Mouse (Mus musculus) MEL (cell line): ENCODE data around the gene Ccdc116. TPM values are rescaled to one million over a fixed set of nuclear protein-coding genes. Genes with fewer than 3 reads are reported as not detected.

Experiments used
- DNase-seq: peaks from one replicate; pipeline ENCODE4 v3.0.0; 2011; ENCODE audit warnings: low read depth, low spot score
- H3K27ac ChIP-seq: 2 replicates; pipeline ENCODE4 v1.5.1; 2012; ENCODE audit warnings: low read depth, mild to moderate bottlenecking, control low read depth, low read length, moderate library complexity; ENCODE audit not compliant: control insufficient read depth
- H3K27me3 ChIP-seq, 2 experiments: fragments of 150-350 bp in 1 of 2; sonication (generic) in 1 of 2; 2 replicates each; pipeline ENCODE4 v1.6.1; 2012; ENCODE audit warnings: low read length in 2 of 2, mild to moderate bottlenecking in 2 of 2, improper control_type of control experiment in 1 of 2, moderate library complexity in 1 of 2; ENCODE audit not compliant: insufficient read depth in 2 of 2, control insufficient read depth in 1 of 2
- H3K36me3 ChIP-seq, 2 experiments: 2 replicates each; pipeline ENCODE4 v1.6.1; 2012 to 2014; ENCODE audit warnings: low read length in 2 of 2, improper control_type of control experiment in 1 of 2, inconsistent platforms in 1 of 2, mild to moderate bottlenecking in 1 of 2; ENCODE audit not compliant: insufficient read depth in 2 of 2, control insufficient read depth in 1 of 2
- H3K4me1 ChIP-seq, 2 experiments: fragments of 150-350 bp in 1 of 2; sonication (generic) in 1 of 2; 2 replicates each; pipeline ENCODE4 v1.6.1; 2012; ENCODE audit warnings: low read length in 2 of 2, improper control_type of control experiment in 1 of 2, mild to moderate bottlenecking in 1 of 2; ENCODE audit not compliant: insufficient read depth in 2 of 2, control insufficient read depth in 1 of 2
- H3K4me3 ChIP-seq, 2 experiments: fragments of 150-350 bp in 1 of 2; sonication (generic) in 1 of 2; 2 replicates each; pipeline ENCODE4 v1.5.1; 2012; ENCODE audit warnings: low read depth in 2 of 2, low read length in 2 of 2, mild to moderate bottlenecking in 2 of 2, moderate library complexity in 2 of 2, control low read depth in 1 of 2, improper control_type of control experiment in 1 of 2; ENCODE audit not compliant: control insufficient read depth in 1 of 2, insufficient read depth in 1 of 2
- H3K79me2 ChIP-seq: 2 replicates; pipeline ENCODE4 v1.6.1; 2012; ENCODE audit warnings: mild to moderate bottlenecking, low read length, moderate library complexity; ENCODE audit not compliant: control insufficient read depth, poor library complexity, insufficient read depth
- H3K9ac ChIP-seq: 2 replicates; pipeline ENCODE4 v1.6.1; 2012; ENCODE audit warnings: low read depth, mild to moderate bottlenecking, control low read depth, low read length, moderate library complexity; ENCODE audit not compliant: control insufficient read depth, poor library complexity, severe bottlenecking
- H3K9me3 ChIP-seq: fragments of 150-350 bp; sonication (generic); replicated peaks from 2 replicates; pipeline ENCODE4 v1.6.1; 2012; ENCODE audit warnings: mild to moderate bottlenecking, low read length, improper control_type of control experiment, moderate library complexity; ENCODE audit not compliant: insufficient read depth
- CHD1 ChIP-seq: IDR thresholded peaks from 2 replicates; pipeline ENCODE4 v1.6.1; 2012; ENCODE audit warnings: low read depth, mild to moderate bottlenecking, inconsistent platforms, low read length, improper control_type of control experiment
- CHD2 ChIP-seq: IDR thresholded peaks from 2 replicates; pipeline ENCODE4 v1.6.1; 2011; ENCODE audit warnings: low read length, improper control_type of control experiment
- ELF1 ChIP-seq: IDR thresholded peaks from 2 replicates; pipeline ENCODE4 v1.6.1; 2014; ENCODE audit warnings: low read depth, mild to moderate bottlenecking, inconsistent platforms, low read length, improper control_type of control experiment, moderate library complexity
- EP300 ChIP-seq, 2 experiments: IDR thresholded peaks; 2 replicates each; pipeline ENCODE4 v1.6.1; 2011; ENCODE audit warnings: improper control_type of control experiment in 2 of 2, low read length in 2 of 2, low read depth in 1 of 2, mild to moderate bottlenecking in 1 of 2
- ETS1 ChIP-seq: IDR thresholded peaks from 2 replicates; pipeline ENCODE4 v1.6.1; 2012; ENCODE audit warnings: low read depth, mild to moderate bottlenecking, inconsistent platforms, low read length, improper control_type of control experiment, moderate library complexity
- GABPA ChIP-seq: IDR thresholded peaks from 2 replicates; pipeline ENCODE4 v1.6.1; 2012; ENCODE audit warnings: low read depth, mild to moderate bottlenecking, inconsistent platforms, low read length, improper control_type of control experiment, moderate library complexity
- HCFC1 ChIP-seq: IDR thresholded peaks from 2 replicates; pipeline ENCODE4 v1.6.1; 2012; ENCODE audit warnings: low read depth, mild to moderate bottlenecking, inconsistent platforms, low read length, improper control_type of control experiment, moderate library complexity
- MAFK ChIP-seq: IDR thresholded peaks from 2 replicates; pipeline ENCODE4 v1.6.1; 2011; ENCODE audit warnings: low read depth, mild to moderate bottlenecking, low read length, improper control_type of control experiment, borderline replicate concordance
- MAZ ChIP-seq: IDR thresholded peaks from 2 replicates; pipeline ENCODE4 v1.6.1; 2012; ENCODE audit warnings: low read depth, mild to moderate bottlenecking, inconsistent platforms, low read length, improper control_type of control experiment
- MEF2A ChIP-seq: IDR thresholded peaks from 2 replicates; pipeline ENCODE4 v1.6.1; 2014; ENCODE audit warnings: low read depth, mild to moderate bottlenecking, inconsistent platforms, low read length, improper control_type of control experiment; ENCODE audit not compliant: poor library complexity, insufficient replicate concordance, severe bottlenecking; ENCODE audit errors: extremely low read depth
- MYB ChIP-seq: IDR thresholded peaks from 2 replicates; pipeline ENCODE4 v1.6.1; 2011; ENCODE audit warnings: mild to moderate bottlenecking, low read depth, low read length, improper control_type of control experiment
- MYC ChIP-seq: IDR thresholded peaks from 2 replicates; pipeline ENCODE4 v1.6.1; 2011; ENCODE audit warnings: low read depth, mild to moderate bottlenecking, low read length, improper control_type of control experiment, moderate library complexity
- NELFE ChIP-seq: IDR thresholded peaks from 2 replicates; pipeline ENCODE4 v1.6.1; 2011; ENCODE audit warnings: low read depth, low read length, improper control_type of control experiment
- POLR2AphosphoS2 ChIP-seq: IDR thresholded peaks from 2 replicates; pipeline ENCODE4 v1.6.1; 2011; ENCODE audit warnings: low read length, improper control_type of control experiment
- POLR2AphosphoS5 ChIP-seq: IDR thresholded peaks from 2 replicates; pipeline ENCODE4 v1.6.1; 2012; ENCODE audit warnings: low read depth, borderline replicate concordance, mild to moderate bottlenecking, inconsistent platforms, low read length, moderate library complexity, mixed read lengths
- RAD21 ChIP-seq: IDR thresholded peaks from 2 replicates; pipeline ENCODE4 v1.6.1; 2011; ENCODE audit warnings: mild to moderate bottlenecking, low read depth, low read length, improper control_type of control experiment
- RCOR1 ChIP-seq: IDR thresholded peaks from 2 replicates; pipeline ENCODE4 v1.6.1; 2012; ENCODE audit warnings: low read depth, mild to moderate bottlenecking, inconsistent platforms, low read length, improper control_type of control experiment
- SIN3A ChIP-seq: IDR thresholded peaks from 2 replicates; pipeline ENCODE4 v1.6.1; 2012; ENCODE audit warnings: low read length, improper control_type of control experiment, inconsistent platforms
- SMC3 ChIP-seq: IDR thresholded peaks from 2 replicates; pipeline ENCODE4 v1.6.1; 2011; ENCODE audit warnings: low read depth, low read length, improper control_type of control experiment
- TBP ChIP-seq: IDR thresholded peaks from 2 replicates; pipeline ENCODE4 v1.8.0; 2011; ENCODE audit warnings: low read depth, low read length, improper control_type of control experiment
- TCF12 ChIP-seq: IDR thresholded peaks from 2 replicates; pipeline ENCODE4 v1.6.1; 2014; ENCODE audit warnings: low read depth, mild to moderate bottlenecking, inconsistent platforms, low read length, improper control_type of control experiment, moderate library complexity
- UBTF ChIP-seq: IDR thresholded peaks from 2 replicates; pipeline ENCODE4 v1.6.1; 2012; ENCODE audit warnings: low read depth, mild to moderate bottlenecking, inconsistent platforms, low read length, improper control_type of control experiment, moderate library complexity, borderline replicate concordance; ENCODE audit not compliant: insufficient read depth
- USF2 ChIP-seq, 2 experiments: IDR thresholded peaks; 2 replicates each; pipeline ENCODE4 v1.6.1; 2011 to 2012; ENCODE audit warnings: improper control_type of control experiment in 2 of 2, low read length in 2 of 2, borderline replicate concordance in 1 of 2, inconsistent platforms in 1 of 2, low read depth in 1 of 2, mild to moderate bottlenecking in 1 of 2; ENCODE audit not compliant: insufficient read depth in 1 of 2
- ZKSCAN1 ChIP-seq: IDR thresholded peaks from 2 replicates; pipeline ENCODE4 v1.6.1; 2012; ENCODE audit warnings: low read depth, mild to moderate bottlenecking, inconsistent platforms, low read length, improper control_type of control experiment, moderate library complexity
- ZNF384 ChIP-seq: IDR thresholded peaks from 2 replicates; pipeline ENCODE4 v1.6.1; 2012; ENCODE audit warnings: low read depth, mild to moderate bottlenecking, inconsistent platforms, low read length, improper control_type of control experiment
- polyA plus RNA-seq, 2 experiments: library from polyadenylated mRNA; stranded (reverse) in 1 of 2; unstranded in 1 of 2; fragments of >175 nt in 1 of 2; fragments of >200 nt in 1 of 2; gene quantifications; 2 replicates each; pipeline versions ENCODE4 v1.2.1 to v1.2.4; 2012; ENCODE audit warnings: low replicate concordance in 2 of 2, low read depth in 1 of 2; ENCODE audit not compliant: insufficient read length in 2 of 2, insufficient read depth in 1 of 2, missing spikeins in 1 of 2
- total RNA-seq: library from RNA; depleted of rRNA; stranded (reverse); fragments of 300-350 nt; gene quantifications from 2 replicates; pipeline ENCODE4 v1.2.3, GENCODE M21; 2012

Ccdc116 gene
- total and polyA plus RNA-seq, 3 experiments = 4.9 to 7.9 TPM; not detected in 1

GRCm38 (mm10) chr16:17175765-17176164, 28.7 kb upstream of the Ccdc116 start:
- Histone ChIP-seq H3K27ac (no peak overlapping the region), H3K36me3 (peaks cover 27 to 29% of the 10 kb centered on the region in 2 experiments), H3K4me1 (peaks cover 8 to 9% of the 10 kb centered on the region in 2 experiments), H3K79me2 (peaks cover 32% of the 10 kb centered on the region), H3K9me3 (no peaks in the 10 kb centered on the region), H3K4me3 (no peak overlapping the region), H3K9ac (no peak overlapping the region), H3K27me3 (no peaks in the 10 kb centered on the region)
- no peak for TF ChIP-seq SMC3
- TF ChIP-seq NELFE = no peak
- TF ChIP-seq EP300 (IDR thresholded peaks at IDR 0.05; ENCODE audit: low read depth in 1 of 2, low read length in 2 of 2) = no peak
- no peak for TF ChIP-seq POLR2AphosphoS5
- no peak for TF ChIP-seq CHD2
- TF ChIP-seq RAD21 = no peak
- no peak for TF ChIP-seq ETS1
- no peak for TF ChIP-seq MAZ
- no peak for TF ChIP-seq TCF12
- no peak for TF ChIP-seq MAFK
- TF ChIP-seq ZKSCAN1 = no peak
- no peak for DNase-seq

GRCm38 (mm10) chr16:17168049-17168448, 21.0 kb upstream of the Ccdc116 start:
- DNase-seq = no peak
- TF ChIP-seq POLR2AphosphoS2 (no peak), MYC (no peak), ELF1 (no peak), RCOR1 (no peak), ZNF384 (no peak), ETS1 (no peak)
- H3K4me1 ChIP-seq = no peaks in the 10 kb centered on the region
- no peak overlapping the region for H3K9ac ChIP-seq
- no peak overlapping the region for H3K27ac ChIP-seq
- no peaks in the 10 kb centered on the region for H3K27me3 ChIP-seq
- H3K9me3 ChIP-seq = no peaks in the 10 kb centered on the region
- H3K4me3 ChIP-seq = no peak overlapping the region
- peaks cover 0 to 41% of the 10 kb centered on the region in 2 experiments; a peak in 2 of 4 replicates for H3K36me3 ChIP-seq
- H3K79me2 ChIP-seq = peaks cover 7% of the 10 kb centered on the region

GRCm38 (mm10) chr16:17167179-17167578, 20.1 kb upstream of the Ccdc116 start:
- no peak for DNase-seq
- H3K27ac ChIP-seq = no peak overlapping the region
- peaks cover 7% of the 10 kb centered on the region for H3K79me2 ChIP-seq
- no peak overlapping the region for H3K4me3 ChIP-seq
- peaks cover 0 to 39% of the 10 kb centered on the region in 2 experiments; a peak in 2 of 4 replicates for H3K36me3 ChIP-seq
- H3K27me3 ChIP-seq = no peaks in the 10 kb centered on the region
- no peak overlapping the region for H3K9ac ChIP-seq
- H3K9me3 ChIP-seq = no peaks in the 10 kb centered on the region
- H3K4me1 ChIP-seq = no peaks in the 10 kb centered on the region
- TF ChIP-seq SIN3A (no peak), EP300 (IDR thresholded peaks at IDR 0.05; ENCODE audit: low read depth in 1 of 2, low read length in 2 of 2) (no peak), TBP (no peak), USF2 (IDR thresholded peaks at IDR 0.05; ENCODE audit: borderline replicate concordance in 1 of 2, insufficient read depth in 1 of 2, low read depth in 1 of 2, low read length in 2 of 2) (no peak), MAZ (no peak), CHD1 (no peak), UBTF (no peak), NELFE (no peak), MYB (no peak), HCFC1 (no peak), GABPA (no peak), TCF12 (no peak), SMC3 (no peak), POLR2AphosphoS5 (no peak), ZKSCAN1 (no peak), MEF2A (no peak)
